Mouse (Mus musculus): ENCODE results near the gene Gm38100.

GRCm38 (mm10) chr1:175912038-175912437 is 8.1 kb upstream of the Gm38100 start:
- TF ChIP-seq MAFK (IDR thresholded peaks at IDR 0.05; ENCODE audit: insufficient read depth, low read depth, low read length) (no peak), CHD2 (IDR thresholded peaks at IDR 0.05; ENCODE audit: low read depth, low read length) (no peak), HCFC1 (IDR thresholded peaks at IDR 0.05; ENCODE audit: borderline replicate concordance, insufficient read depth, low read length) (no peak), ZC3H11A (IDR thresholded peaks at IDR 0.05; ENCODE audit: borderline replicate concordance, low read depth, low read length) (no peak), ZNF384 (IDR thresholded peaks at IDR 0.05; ENCODE audit: low read depth, low read length) (no peak)
